Mouse (Mus musculus): ENCODE data around the gene Ets1. TPM values are rescaled to one million over a fixed set of nuclear protein-coding genes. Genes with fewer than 3 reads are reported as not detected.

The Ets1 gene
- polyA plus RNA-seq, 1 experiment from 2014 or later = 48.5 TPM

DNA sequence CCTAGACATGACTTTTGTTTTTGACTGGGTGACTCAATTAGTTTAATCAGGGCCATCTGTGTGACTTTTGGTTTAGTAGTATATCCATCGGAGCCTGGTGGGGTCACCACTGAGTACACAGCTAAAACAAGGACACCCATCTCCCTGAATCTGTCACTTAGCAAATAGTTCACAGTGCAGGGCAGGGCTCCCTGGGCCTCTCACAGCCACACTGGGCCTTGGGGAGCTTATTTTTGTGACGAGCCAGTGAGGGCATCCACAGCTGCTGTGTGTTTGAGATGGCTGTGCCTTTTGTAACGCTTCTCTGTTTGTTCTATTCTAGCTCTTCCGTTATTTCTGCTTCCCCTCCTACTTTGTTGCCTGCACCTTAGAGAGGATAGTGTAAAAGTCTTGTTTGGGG lies 90.6 kb downstream of the Ets1 start:
- Histone ChIP-seq H3K27me3 (no peaks in the 10 kb centered on the region), H3K4me2 (no peak overlapping the region), H3K4me3 (replicated peaks) (no peak overlapping the region), H3K27ac (no peak overlapping the region), H3K9ac (replicated peaks) (no peak overlapping the region), H3K4me1 (replicated peaks) (peaks cover 30% of the 10 kb centered on the region), H3K9me3 (0 out of 2 replicates have a peak, but pooled peaks cover 5% of the 10 kb centered on the region), H3K36me3 (peaks cover 32% of the 10 kb centered on the region)
- no peak for ATAC-seq (ENCODE audit: insufficient number of reproducible peaks, insufficient read depth, low FRiP score, low TSS enrichment, low read depth)
- WGBS = 69% methylated on average over 4 of the region's 4 CpGs

- WGBS = 92% methylated on average over 2 of the region's 2 CpGs
Observed at GRCm38 (mm10) chr9:32727058-32727457, 91.0 kb downstream of the Ets1 start.

GRCm38 (mm10) chr9:32728306-32728705 lies 92.3 kb downstream of the Ets1 start:
- Histone ChIP-seq H3K36me3 (peaks cover 48% of the 10 kb centered on the region), H3K27ac (no peak overlapping the region), H3K4me2 (no peak overlapping the region), H3K9me3 (0 out of 2 replicates have a peak, but pooled peaks cover 5% of the 10 kb centered on the region), H3K4me1 (replicated peaks) (peaks cover 17% of the 10 kb centered on the region), H3K9ac (replicated peaks) (no peak overlapping the region), H3K27me3 (no peaks in the 10 kb centered on the region), H3K4me3 (replicated peaks) (no peak overlapping the region)
- no peak for ATAC-seq (ENCODE audit: insufficient number of reproducible peaks, insufficient read depth, low FRiP score, low TSS enrichment, low read depth)
- 88% methylated on average over 7 of the region's 7 CpGs for WGBS

More at GRCm38 (mm10) chr9:32727058-32727457, 91.0 kb downstream of the Ets1 start:
- no peak overlapping the region for H3K9ac ChIP-seq (replicated peaks)
- peaks cover 26% of the 10 kb centered on the region for H3K4me1 ChIP-seq (replicated peaks)
- no peak overlapping the region for H3K4me2 ChIP-seq
- no peak for ATAC-seq (ENCODE audit: insufficient number of reproducible peaks, insufficient read depth, low FRiP score, low TSS enrichment, low read depth)
- peaks cover 35% of the 10 kb centered on the region for H3K36me3 ChIP-seq
- H3K27ac ChIP-seq = no peak overlapping the region
- H3K4me3 ChIP-seq (replicated peaks) = no peak overlapping the region
- H3K9me3 ChIP-seq = 0 out of 2 replicates have a peak, but pooled peaks cover 5% of the 10 kb centered on the region
- no peaks in the 10 kb centered on the region for H3K27me3 ChIP-seq

DNA sequence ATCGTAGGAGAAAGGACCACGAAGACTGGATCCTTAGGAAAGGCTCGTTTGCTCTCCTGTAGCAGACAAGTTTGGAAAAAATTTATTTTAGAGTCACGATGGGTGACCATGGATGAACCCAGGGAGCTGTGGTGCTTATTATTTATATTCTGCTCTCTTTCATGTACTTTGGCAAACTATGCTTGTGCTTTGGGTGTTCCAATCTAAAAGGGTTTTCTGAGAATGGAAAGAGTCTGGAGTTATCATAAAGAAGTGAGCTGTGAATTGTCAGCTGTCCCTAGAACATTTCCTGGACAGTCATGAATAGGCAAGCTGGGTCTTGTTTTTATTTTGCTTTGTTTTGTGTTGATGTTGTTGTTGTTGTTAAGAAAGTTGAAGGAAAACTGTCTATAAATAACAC lies 92.8 kb downstream of the Ets1 start:
- H3K4me3 ChIP-seq (replicated peaks) = no peak overlapping the region
- no peak overlapping the region for H3K27ac ChIP-seq
- 0 out of 2 replicates have a peak, but pooled peaks cover 5% of the 10 kb centered on the region for H3K9me3 ChIP-seq
- H3K4me2 ChIP-seq = no peak overlapping the region
- WGBS = 84% methylated on average over 4 of the region's 4 CpGs
- H3K27me3 ChIP-seq = no peaks in the 10 kb centered on the region
- H3K9ac ChIP-seq (replicated peaks) = no peak overlapping the region
- ATAC-seq (ENCODE audit: insufficient number of reproducible peaks, insufficient read depth, low FRiP score, low TSS enrichment, low read depth) = no peak
- H3K36me3 ChIP-seq = peaks cover 52% of the 10 kb centered on the region
- peaks cover 17% of the 10 kb centered on the region for H3K4me1 ChIP-seq (replicated peaks)

GRCm38 (mm10) chr9:32729207-32729606 lies 93.2 kb downstream of the Ets1 start:
- H3K4me1 ChIP-seq (replicated peaks) = peaks cover 14% of the 10 kb centered on the region
- WGBS = 77% methylated on average over 4 of the region's 4 CpGs
- H3K9ac ChIP-seq (replicated peaks) = no peak overlapping the region
- ATAC-seq (ENCODE audit: insufficient number of reproducible peaks, insufficient read depth, low FRiP score, low TSS enrichment, low read depth) = no peak
- no peak overlapping the region for H3K27ac ChIP-seq
- H3K4me2 ChIP-seq = no peak overlapping the region
- H3K4me3 ChIP-seq (replicated peaks) = no peak overlapping the region
- H3K9me3 ChIP-seq = 0 out of 2 replicates have a peak, but pooled peaks cover 5% of the 10 kb centered on the region
- peaks cover 56% of the 10 kb centered on the region for H3K36me3 ChIP-seq
- H3K27me3 ChIP-seq = no peaks in the 10 kb centered on the region

- Histone ChIP-seq H3K4me2 (no peak overlapping the region), H3K27me3 (no peaks in the 10 kb centered on the region), H3K9ac (replicated peaks) (no peak overlapping the region), H3K9me3 (0 out of 2 replicates have a peak, but pooled peaks cover 5% of the 10 kb centered on the region), H3K4me3 (replicated peaks) (no peak overlapping the region), H3K36me3 (peaks cover 65% of the 10 kb centered on the region), H3K27ac (no peak overlapping the region), H3K4me1 (replicated peaks) (peaks cover 11% of the 10 kb centered on the region; the same call in 1 of the 2 replicates)
- ATAC-seq (ENCODE audit: insufficient number of reproducible peaks, insufficient read depth, low FRiP score, low TSS enrichment, low read depth) = no peak
- 83% methylated on average over 9 of the region's 9 CpGs for WGBS
Observed at GRCm38 (mm10) chr9:32730001-32730655, 94.1 kb downstream of the Ets1 start.

DNA sequence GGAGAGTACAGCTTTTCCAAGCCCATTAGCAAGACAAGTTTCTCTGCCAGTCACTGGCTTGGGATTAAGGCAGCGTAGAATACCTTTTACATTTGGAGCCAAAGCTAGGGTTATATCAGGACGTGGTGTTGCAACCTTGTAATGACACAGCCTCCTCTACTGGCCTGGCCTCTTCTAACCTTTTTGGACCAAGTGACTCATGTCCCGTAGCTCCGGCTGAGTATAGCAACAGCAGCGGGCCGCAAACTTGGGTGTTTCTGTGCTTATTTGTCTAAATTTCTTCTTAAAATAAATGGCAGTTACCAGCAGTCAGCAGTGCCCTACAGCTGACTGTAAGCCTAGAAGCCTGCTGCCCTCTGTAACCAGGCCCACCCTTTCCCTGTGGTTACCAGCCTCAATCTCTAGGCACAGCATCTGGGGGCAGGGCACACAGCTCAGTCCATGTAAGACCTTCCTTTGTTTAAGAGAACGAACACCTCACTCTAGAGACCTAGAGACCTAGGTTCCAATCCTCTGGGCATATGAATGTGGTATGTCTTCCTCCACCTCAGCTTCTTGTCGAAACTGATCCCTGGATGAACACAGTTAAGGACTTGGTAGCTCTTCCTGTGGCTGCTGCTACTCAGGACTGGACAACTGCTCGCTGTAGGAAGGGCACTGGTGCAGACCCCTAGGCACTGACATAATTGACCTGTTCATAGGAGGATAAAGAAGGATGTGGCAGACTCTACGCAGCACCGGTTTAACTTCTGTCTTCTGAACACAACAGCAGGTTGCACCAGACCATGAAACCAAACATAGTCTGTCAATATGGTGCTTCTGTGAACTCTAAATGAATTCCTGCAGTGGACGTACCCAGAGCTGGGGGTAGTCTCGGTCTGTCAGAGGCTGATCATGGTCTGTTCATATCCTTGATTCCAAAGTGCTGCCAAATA lies 94.9 kb downstream of the Ets1 start:
- Histone ChIP-seq H3K9ac (replicated peaks) (no peak overlapping the region), H3K4me3 (replicated peaks) (no peak overlapping the region), H3K9me3 (0 out of 2 replicates have a peak, but pooled peaks cover 5% of the 10 kb centered on the region), H3K36me3 (peaks cover 73% of the 10 kb centered on the region), H3K27ac (no peak overlapping the region), H3K4me2 (no peak overlapping the region), H3K27me3 (no peaks in the 10 kb centered on the region), H3K4me1 (replicated peaks) (peaks cover 7% of the 10 kb centered on the region; the same call in 1 of the 2 replicates)
- ATAC-seq (ENCODE audit: insufficient number of reproducible peaks, insufficient read depth, low FRiP score, low TSS enrichment, low read depth) = no peak
- 88% methylated on average over 13 of the region's 13 CpGs for WGBS

- no peak overlapping the region for H3K4me3 ChIP-seq (replicated peaks)
- H3K4me2 ChIP-seq = no peak overlapping the region
- H3K27me3 ChIP-seq = no peaks in the 10 kb centered on the region
- no peak for ATAC-seq (ENCODE audit: insufficient number of reproducible peaks, insufficient read depth, low FRiP score, low TSS enrichment, low read depth)
- peaks cover 81% of the 10 kb centered on the region for H3K36me3 ChIP-seq
- WGBS = 52% methylated on average over 9 of the region's 9 CpGs
- no peak overlapping the region for H3K27ac ChIP-seq
- H3K4me1 ChIP-seq (replicated peaks) = 0 out of 2 replicates have a peak, but pooled peaks cover 5% of the 10 kb centered on the region
- no peak overlapping the region for H3K9ac ChIP-seq (replicated peaks)
- H3K9me3 ChIP-seq = 0 out of 2 replicates have a peak, but pooled peaks cover 2% of the 10 kb centered on the region
Observed at GRCm38 (mm10) chr9:32731787-32732186, 95.8 kb downstream of the Ets1 start.

DNA sequence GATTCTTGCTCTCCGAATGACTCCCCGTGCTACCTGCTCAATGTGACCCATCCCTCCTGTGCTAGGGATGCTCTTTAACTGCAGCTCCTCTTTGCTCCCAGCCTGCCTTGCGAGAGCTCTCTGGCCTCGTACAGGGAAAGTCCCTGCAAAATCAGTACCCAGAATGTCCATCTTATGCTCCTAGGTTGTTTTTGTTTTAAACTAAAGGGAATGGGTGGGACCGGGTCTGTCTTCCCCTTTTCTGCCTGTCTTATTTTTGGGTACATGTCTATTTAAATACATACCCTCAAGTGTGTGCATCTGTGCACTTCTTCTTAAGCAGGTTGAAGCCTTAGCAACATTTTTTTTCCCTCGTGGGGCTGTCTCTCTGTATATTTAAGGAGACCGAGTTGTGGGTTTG lies 99.0 kb downstream of the Ets1 start:
- Histone ChIP-seq H3K9ac (replicated peaks) (no peak overlapping the region), H3K4me3 (replicated peaks) (no peak overlapping the region), H3K9me3 (no peaks in the 10 kb centered on the region), H3K4me2 (no peak overlapping the region), H3K36me3 (peaks cover 80% of the 10 kb centered on the region), H3K27me3 (no peaks in the 10 kb centered on the region), H3K4me1 (replicated peaks) (0 out of 2 replicates have a peak, but pooled peaks cover 4% of the 10 kb centered on the region), H3K27ac (no peak overlapping the region)
- WGBS = 94% methylated on average over 7 of the region's 7 CpGs
- no peak for ATAC-seq (ENCODE audit: insufficient number of reproducible peaks, insufficient read depth, low FRiP score, low TSS enrichment, low read depth)

DNA sequence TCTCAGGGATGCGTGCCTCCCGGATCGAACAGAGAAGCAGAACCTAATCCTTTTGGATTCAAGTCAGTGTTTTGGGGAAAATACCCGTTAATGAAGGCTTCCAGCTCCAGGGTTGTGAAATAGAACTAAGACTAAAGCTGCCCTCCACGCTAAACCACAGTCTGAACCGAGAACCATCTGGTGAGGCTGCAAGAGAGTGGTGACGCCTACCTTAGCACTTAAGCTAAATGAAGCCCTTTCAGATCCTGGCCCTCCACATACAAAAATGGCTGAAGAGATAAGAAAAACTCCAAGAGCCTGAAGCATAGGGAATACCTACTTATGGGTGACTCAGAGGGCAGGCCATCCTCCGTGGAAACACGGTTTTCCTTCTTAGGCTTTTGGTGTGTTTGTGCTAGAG lies 100.0 kb downstream of the Ets1 start:
- peaks cover 8% of the 10 kb centered on the region; the same call in 1 of the 2 replicates for H3K4me1 ChIP-seq (replicated peaks)
- WGBS = 88% methylated on average over 9 of the region's 9 CpGs
- H3K9me3 ChIP-seq = no peaks in the 10 kb centered on the region
- no peak overlapping the region for H3K27ac ChIP-seq
- peaks cover 82% of the 10 kb centered on the region for H3K36me3 ChIP-seq
- no peak overlapping the region for H3K4me2 ChIP-seq
- no peak overlapping the region for H3K4me3 ChIP-seq (replicated peaks)
- no peaks in the 10 kb centered on the region for H3K27me3 ChIP-seq
- ATAC-seq (ENCODE audit: insufficient number of reproducible peaks, insufficient read depth, low FRiP score, low TSS enrichment, low read depth) = no peak
- H3K9ac ChIP-seq (replicated peaks) = no peak overlapping the region

GRCm38 (mm10) chr9:32739988-32740387 lies 104.0 kb downstream of the Ets1 start:
- no peak for ATAC-seq (ENCODE audit: insufficient number of reproducible peaks, insufficient read depth, low FRiP score, low TSS enrichment, low read depth)
- peaks cover 47% of the 10 kb centered on the region for H3K36me3 ChIP-seq
- peaks cover 42% of the 10 kb centered on the region for H3K4me1 ChIP-seq (replicated peaks)
- H3K27me3 ChIP-seq = no peaks in the 10 kb centered on the region
- no peak overlapping the region for H3K4me3 ChIP-seq (replicated peaks)
- H3K9me3 ChIP-seq = no peaks in the 10 kb centered on the region
- no peak overlapping the region for H3K9ac ChIP-seq (replicated peaks)
- H3K27ac ChIP-seq = no peak overlapping the region
- whole genome bisulfite sequencing = 92% methylated on average over 4 of the region's 4 CpGs
- no peak overlapping the region for H3K4me2 ChIP-seq

Measured in limb, embryonic 12.5 days (tissue).